8 mouse cellular contexts compared by ENCODE assay signal in the genomic region with DNA sequence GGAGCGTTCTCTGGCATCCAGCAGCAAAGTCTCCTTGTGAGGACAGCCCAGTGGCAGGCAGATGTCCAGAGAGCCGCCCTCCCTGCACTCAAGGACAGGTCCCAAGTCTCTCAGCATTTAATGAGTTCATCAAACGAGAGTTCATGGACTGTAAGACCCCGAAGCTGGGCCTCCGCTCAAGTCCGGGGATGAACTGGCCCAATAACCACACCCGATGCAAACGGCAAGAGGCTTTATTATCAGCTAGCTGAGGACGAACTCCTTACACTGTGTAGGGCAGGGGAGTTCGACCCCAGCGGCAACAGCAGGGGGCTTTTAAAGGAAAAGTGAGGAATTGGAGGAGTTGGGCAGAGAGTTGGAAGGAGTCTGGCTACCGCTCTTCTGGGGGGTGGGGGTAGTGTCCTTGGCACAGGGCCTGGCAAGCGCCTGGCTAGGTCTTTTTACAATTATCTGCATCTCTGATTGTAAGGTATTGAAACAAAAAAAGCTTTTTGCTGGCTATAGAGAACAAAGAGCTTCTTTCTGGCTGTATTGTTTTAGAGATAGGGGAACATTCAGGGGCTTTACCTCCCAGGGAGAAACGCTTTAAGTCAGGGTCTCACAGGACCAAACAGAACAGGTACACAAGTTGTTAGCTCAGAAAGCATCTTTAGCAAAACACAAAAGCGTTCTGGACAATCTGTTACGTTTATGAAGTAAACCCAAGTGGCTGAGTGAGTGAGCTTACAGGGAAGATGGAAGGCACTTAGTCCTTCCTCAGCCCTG.
DNase-seq lines count a peak whose midpoint lies in the region; ATAC-seq and TF ChIP-seq lines count a peak whose summit lies in the region.

No protein-coding gene starts in this region.

- no peak for TF ChIP-seq CTCF in left cerebral cortex, adult 2 months (IDR thresholded peaks at IDR 0.05)

- 29% methylated on average over 16 of the region's 16 CpGs for WGBS in heart, embryonic 13.5 days
- 12% methylated on average over 16 of the region's 16 CpGs for WGBS in midbrain, embryonic 15.5 days

- peak overlapping the region; percentile 64 for H3K4me2 ChIP-seq in heart, embryonic 13.5 days
- 0 out of 2 replicates have a peak overlapping the region, but pooled peaks have one; percentile 11 for H3K4me2 ChIP-seq in midbrain, embryonic 15.5 days

- H3K27ac ChIP-seq in left cerebral cortex, adult 2 months, result peak overlapping the region; percentile 24; the same call in 1 of the 2 replicates
- peak overlapping the region; percentile 68 for H3K27ac ChIP-seq in heart, embryonic 13.5 days (replicated peaks)
- no peak overlapping the region for H3K27ac ChIP-seq in midbrain, embryonic 15.5 days

- peaks cover 47% of the 10 kb centered on the region for H3K4me1 ChIP-seq in heart, embryonic 13.5 days
- H3K4me1 ChIP-seq in midbrain, embryonic 15.5 days, result peaks cover 8% of the 10 kb centered on the region

- ATAC-seq in heart, embryonic 13.5 days (ENCODE audit: extremely low read depth, insufficient number of reproducible peaks, low FRiP score, low TSS enrichment), result no peak
- ATAC-seq in midbrain, embryonic 15.5 days (replicated peaks), result no peak
- ATAC-seq in cerebellum, adult (ENCODE audit: insufficient number of reproducible peaks, low FRiP score, low TSS enrichment), result no peak

- DNase-seq in left cerebral cortex, adult 2 months (ENCODE audit: extremely low spot score in 1 of 2, low spot score in 2 of 2), result no peak
- DNase-seq in left cerebral cortex, adult 9 months (ENCODE audit: low spot score in 2 of 2), result no peak
- DNase-seq in adrenal gland, postnatal 25 days, result peak; percentile 33
- DNase-seq in spleen, adult 12 weeks (ENCODE audit: low spot score), result no peak
- DNase-seq in frontal cortex, postnatal 36 days (ENCODE audit: low spot score in 2 of 2), result no peak

- no peaks in the 10 kb centered on the region for H3K27me3 ChIP-seq in heart, embryonic 13.5 days (replicated peaks)
- no peaks in the 10 kb centered on the region for H3K27me3 ChIP-seq in midbrain, embryonic 15.5 days (replicated peaks)

- peak overlapping the region; percentile 75 for H3K9ac ChIP-seq in heart, embryonic 13.5 days
- H3K9ac ChIP-seq in midbrain, embryonic 15.5 days, result no peak overlapping the region

- intact Hi-C loops in left cerebral cortex, adult 2 months (cut with DNase I), result no loop called here

- H3K9me3 ChIP-seq in heart, embryonic 13.5 days, result no peaks in the 10 kb centered on the region
- H3K9me3 ChIP-seq in midbrain, embryonic 15.5 days, result no peaks in the 10 kb centered on the region

- H3K36me3 ChIP-seq in heart, embryonic 13.5 days, result peaks cover 13% of the 10 kb centered on the region; the same call in 1 of the 2 replicates
- no peaks in the 10 kb centered on the region for H3K36me3 ChIP-seq in midbrain, embryonic 15.5 days (replicated peaks)

- H3K4me3 ChIP-seq in left cerebral cortex, adult 2 months, result no peak overlapping the region
- peak overlapping the region; percentile 34 for H3K4me3 ChIP-seq in heart, embryonic 13.5 days
- H3K4me3 ChIP-seq in midbrain, embryonic 15.5 days, result no peak overlapping the region
